Mouse (Mus musculus) thymus, adult 2 months (tissue): ENCODE measurements around the gene Myrf.

Source experiments
- CTCF ChIP-seq: fragments of 200-500 bp; IDR thresholded peaks from 2 replicates; pipeline ENCODE4 v1.5.1; 2012; ENCODE audit warnings: mild to moderate bottlenecking, control low read depth, low read length, moderate library complexity, borderline replicate concordance; ENCODE audit not compliant: control insufficient read depth, poor library complexity, insufficient read depth; ENCODE audit errors: extremely low read depth
- POLR2A ChIP-seq: fragments of 200-500 bp; IDR thresholded peaks from 2 replicates; pipeline ENCODE4 v1.6.1; 2012; ENCODE audit warnings: mild to moderate bottlenecking, low read length, control low read depth, moderate library complexity; ENCODE audit not compliant: control insufficient read depth, poor library complexity, insufficient read depth; ENCODE audit errors: extremely low read depth

DNA sequence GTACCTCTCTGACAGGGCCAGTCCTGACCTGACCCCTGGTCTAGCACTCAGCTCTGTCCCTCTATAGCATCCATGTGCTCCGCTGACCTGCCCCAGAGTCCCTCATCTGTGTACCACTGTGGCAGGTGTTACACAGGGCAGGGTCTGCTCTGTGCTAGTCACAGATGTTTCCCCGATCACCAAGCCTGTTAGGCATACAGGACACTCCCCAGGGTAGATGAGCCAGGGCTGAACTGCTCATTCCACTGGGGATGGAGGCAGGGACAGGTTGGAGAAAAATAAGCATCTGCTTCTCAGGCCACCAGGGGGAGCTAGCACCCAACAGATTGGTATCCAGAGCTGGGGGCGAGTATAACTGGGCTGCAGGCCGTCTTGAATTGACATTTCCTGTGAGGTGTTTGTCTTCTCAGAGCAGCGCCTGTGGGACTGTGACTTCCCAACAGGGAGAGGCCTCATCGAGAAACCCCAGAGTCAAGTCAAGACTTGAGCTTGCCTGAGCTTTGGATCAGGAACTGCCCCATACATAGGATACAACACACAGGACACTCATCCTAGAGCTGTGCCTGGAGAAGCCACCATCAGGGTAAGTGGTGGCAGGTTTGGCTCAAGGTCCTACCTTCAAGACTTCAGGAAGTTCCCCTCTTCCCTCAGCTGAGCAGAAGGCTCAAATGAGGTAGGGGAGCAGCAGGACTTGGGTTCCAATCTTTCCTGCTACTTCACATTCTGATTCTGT lies 17.9 kb upstream of the Myrf start:
- peak; percentile 77; the same call in 1 of the 2 replicates for TF ChIP-seq CTCF
- TF ChIP-seq POLR2A = no peak
